Mouse (Mus musculus) liver, embryonic 15.5 days (tissue): Measurements from ENCODE around the gene Hectd4. TPM values are rescaled to one million over a fixed set of nuclear protein-coding genes. Genes with fewer than 3 reads are reported as not detected.
"Not testable (repeated sequence)": the region's sequence is repeated elsewhere in the genome, so short reads cannot be mapped to it uniquely, and the experiment has no call there.

Experiments used
- ATAC-seq: fragments of 200-750 bp; cut with Nextera tagmentation; 2 replicates; pipeline ENCODE4 v1.8.0; 2017; ENCODE audit warnings: moderate number of reproducible peaks, mild to moderate bottlenecking, moderate library complexity; ENCODE audit not compliant: insufficient read depth
- H3K27ac ChIP-seq: fragments of 300-500 bp; sonication (generic); replicated peaks from 2 replicates; pipeline ENCODE4 v1.5.1; 2015; ENCODE audit warnings: mild to moderate bottlenecking, inconsistent platforms
- H3K27me3 ChIP-seq: fragments of 300-500 bp; sonication (generic); 2 replicates; pipeline ENCODE4 v1.6.1; 2015; ENCODE audit warnings: mild to moderate bottlenecking, inconsistent platforms
- H3K36me3 ChIP-seq: fragments of 300-500 bp; sonication (generic); replicated peaks from 2 replicates; pipeline ENCODE4 v1.6.1; 2015; ENCODE audit warnings: moderate library complexity, mild to moderate bottlenecking, inconsistent platforms
- H3K4me1 ChIP-seq: fragments of 300-500 bp; sonication (generic); replicated peaks from 2 replicates; pipeline ENCODE4 v1.6.1; 2015; ENCODE audit warnings: inconsistent platforms
- H3K4me2 ChIP-seq: fragments of 300-500 bp; sonication (generic); 2 replicates; pipeline ENCODE4 v1.6.1; 2015; ENCODE audit warnings: moderate library complexity, mild to moderate bottlenecking, inconsistent platforms
- H3K4me3 ChIP-seq: fragments of 300-500 bp; sonication (generic); replicated peaks from 2 replicates; pipeline ENCODE4 v1.5.1; 2015; ENCODE audit warnings: mild to moderate bottlenecking, inconsistent platforms
- H3K9ac ChIP-seq: fragments of 300-500 bp; sonication (generic); 2 replicates; pipeline ENCODE4 v1.6.1; 2015; ENCODE audit warnings: moderate library complexity, mild to moderate bottlenecking, inconsistent platforms
- H3K9me3 ChIP-seq: fragments of 300-500 bp; sonication (generic); replicated peaks from 2 replicates; pipeline ENCODE4 v1.6.1; 2016; ENCODE audit warnings: inconsistent platforms
- WGBS: fragments of 180-500 bp; shearing (Covaris S2); methylation state at CpG from one replicate; pipeline ENCODE4 v1.1.7; 2015; ENCODE audit warnings: mixed read lengths; ENCODE audit not compliant: insufficient replicate concordance; 5-methylcytosine and 5-hydroxymethylcytosine counted together
- polyA plus RNA-seq: library from polyadenylated mRNA; unstranded; fragments of >200 nt; fragmentation: Nextera tagmentation; extraction: Ambion mirVana; gene quantifications from 2 replicates; pipeline ENCODE4 v1.2.1, GENCODE M21; 2015

Gene Hectd4
- polyA plus RNA-seq, 1 experiment from 2014 or later, result 10.1 TPM

DNA sequence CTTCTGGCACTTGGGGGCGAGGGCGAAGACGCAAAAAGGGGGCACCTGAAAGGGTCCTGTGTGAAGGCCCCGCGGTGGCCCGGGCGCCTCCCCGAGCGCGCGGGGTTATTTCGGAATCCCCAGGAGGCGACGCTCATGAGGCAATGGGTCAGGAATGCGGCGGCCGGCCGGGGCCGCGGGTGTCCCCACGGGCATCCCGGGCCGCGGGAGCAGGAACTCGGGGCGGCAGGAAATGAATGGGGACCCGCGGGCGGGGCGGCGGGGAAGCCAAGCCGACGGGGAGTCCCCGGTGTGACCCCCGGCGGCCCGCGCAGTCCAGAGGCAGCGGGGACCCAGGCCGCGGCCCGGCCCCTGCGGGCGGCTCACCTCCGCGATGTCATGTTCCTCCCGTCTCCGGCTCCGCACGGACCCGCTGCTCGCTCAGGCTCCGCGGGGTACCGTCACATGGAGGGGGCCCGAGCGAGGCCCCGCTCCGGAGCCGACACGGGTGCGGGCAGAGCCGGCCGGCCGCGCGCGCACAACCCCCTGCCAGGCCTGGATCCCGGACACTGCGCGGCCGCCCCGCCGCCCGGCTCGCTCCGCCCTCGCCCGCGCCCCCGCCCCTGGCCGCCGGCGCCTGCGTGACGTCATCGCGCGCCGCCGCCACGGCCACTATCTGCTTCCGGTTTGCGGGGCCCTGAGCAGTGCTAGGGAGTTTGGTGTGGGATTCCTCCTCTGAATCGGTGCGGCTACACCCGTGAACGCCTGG is 29.0 kb upstream of the Hectd4 start, which contains the start of gene Ptpn11:
Gene Ptpn11, minus strand, starts transcription at position 562 of the 748 bp plus-strand sequence.
- H3K9me3 ChIP-seq, result no peaks in the 10 kb centered on the region
- H3K4me1 ChIP-seq, result peaks cover 91% of the 10 kb centered on the region
- no peaks in the 10 kb centered on the region for H3K36me3 ChIP-seq
- ATAC-seq, result peak; percentile 94
- no peaks in the 10 kb centered on the region for H3K27me3 ChIP-seq
- H3K27ac ChIP-seq, result peak within 1 kb of the TSS; percentile 81
- peak within 1 kb of the TSS; percentile 93 for H3K9ac ChIP-seq
- H3K4me3 ChIP-seq, result peak within 1 kb of the TSS; percentile 86
- WGBS, result under 1% methylated on average over 98 of the region's 98 CpGs
- peak within 1 kb of the TSS; percentile 85 for H3K4me2 ChIP-seq

DNA sequence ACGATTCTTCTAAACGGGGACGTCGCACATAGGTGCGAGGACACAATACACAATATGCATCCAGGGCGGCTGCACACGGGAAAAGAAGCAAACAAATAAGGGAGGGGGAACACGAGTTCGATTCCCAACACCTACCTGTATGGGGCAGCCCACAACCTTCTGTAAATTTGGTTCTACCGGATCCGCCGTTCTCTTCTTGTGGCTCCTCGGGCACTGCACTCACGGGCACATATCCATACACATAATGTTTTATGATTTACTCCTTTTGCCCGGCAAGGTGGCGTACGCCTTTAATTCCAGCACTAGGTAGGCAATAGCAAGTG is 28.5 kb upstream of the Hectd4 start:
- Histone ChIP-seq H3K4me1 (peaks cover 91% of the 10 kb centered on the region), H3K9me3 (no peaks in the 10 kb centered on the region), H3K9ac (peak overlapping the region; percentile 93), H3K4me3 (peak overlapping the region; percentile 86), H3K27ac (peak overlapping the region; percentile 81), H3K27me3 (no peaks in the 10 kb centered on the region), H3K36me3 (no peaks in the 10 kb centered on the region), H3K4me2 (peak overlapping the region; percentile 85)
- peak; percentile 17 for ATAC-seq
- 13% methylated on average over 17 of the region's 17 CpGs for WGBS

DNA sequence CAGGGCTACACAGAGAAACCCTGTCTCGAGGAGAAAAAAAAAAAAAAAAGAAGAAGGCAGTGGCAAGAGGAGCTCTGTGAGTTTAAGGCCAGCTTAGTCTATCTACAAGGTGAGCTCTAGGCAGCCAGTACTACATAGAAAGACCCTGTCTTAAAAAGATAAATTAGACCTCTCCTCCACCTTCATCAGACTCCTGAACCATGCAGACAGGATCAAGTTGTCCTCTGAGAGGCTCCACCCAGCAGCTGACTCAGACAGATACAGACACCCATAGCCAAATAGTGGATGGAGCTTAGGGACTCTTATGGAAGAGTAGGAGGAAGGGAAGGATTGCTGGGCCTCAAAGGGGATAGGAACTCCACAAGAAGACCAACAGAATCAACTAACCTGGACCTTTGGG is 25.8 kb upstream of the Hectd4 start:
- WGBS, result 7% methylated on average over 1 of the region's 1 CpGs
- peak overlapping the region; percentile 3; the same call in 1 of the 2 replicates for H3K9ac ChIP-seq
- peak; percentile 50 for ATAC-seq
- H3K27ac ChIP-seq, result peak overlapping the region; percentile 87
- peak overlapping the region; percentile 33 for H3K4me2 ChIP-seq
- H3K27me3 ChIP-seq, result no peaks in the 10 kb centered on the region
- no peaks in the 10 kb centered on the region for H3K36me3 ChIP-seq
- H3K4me3 ChIP-seq, result no peak overlapping the region
- no peaks in the 10 kb centered on the region for H3K9me3 ChIP-seq
- H3K4me1 ChIP-seq, result peaks cover 86% of the 10 kb centered on the region

DNA sequence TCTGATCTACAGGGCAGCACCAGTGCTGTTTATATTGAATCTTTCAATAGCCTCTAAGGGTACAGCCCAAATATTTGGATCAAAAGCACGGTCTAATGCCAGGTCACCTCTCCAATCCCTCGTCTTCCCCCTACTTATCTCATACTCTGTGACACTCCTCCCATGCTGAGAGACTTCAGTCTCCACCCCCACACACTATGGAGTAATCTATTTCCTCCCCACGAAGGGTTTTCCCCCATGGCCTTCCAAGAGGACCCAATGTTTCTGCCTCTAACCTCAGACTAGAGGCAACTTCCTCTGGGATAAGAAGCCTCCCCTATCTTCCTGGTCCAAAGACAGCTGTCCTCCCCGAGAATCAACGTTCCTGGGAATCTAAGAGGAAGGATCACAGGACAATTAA is 23.3 kb upstream of the Hectd4 start:
- no peak overlapping the region; the same call in 1 of the 2 replicates for H3K9ac ChIP-seq
- ATAC-seq, result peak; percentile 65

DNA sequence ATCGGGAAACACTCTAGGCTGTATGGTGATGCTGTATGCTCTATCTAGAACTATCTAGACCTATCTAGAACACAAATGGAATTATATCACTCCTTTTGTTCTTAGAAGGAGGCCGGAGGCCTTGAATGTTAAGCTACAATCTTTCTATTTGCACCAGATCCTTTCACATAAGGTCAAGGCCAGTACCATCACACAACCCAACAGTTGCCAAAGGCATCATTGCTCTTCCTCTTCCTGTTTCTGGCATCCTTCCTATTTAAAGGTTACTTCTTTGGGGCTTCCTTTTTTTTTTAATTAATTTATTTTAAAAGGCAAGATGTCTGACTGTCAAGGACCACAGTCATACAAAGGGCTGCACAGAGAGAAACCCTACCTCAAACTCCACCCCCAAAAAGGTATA is 22.7 kb upstream of the Hectd4 start:
- 69% methylated on average over 2 of the region's 2 CpGs for WGBS
- no peak overlapping the region for H3K9ac ChIP-seq
- no peaks in the 10 kb centered on the region for H3K36me3 ChIP-seq
- H3K4me1 ChIP-seq, result peaks cover 67% of the 10 kb centered on the region
- no peak overlapping the region for H3K4me2 ChIP-seq
- ATAC-seq, result no peak
- no peaks in the 10 kb centered on the region for H3K9me3 ChIP-seq
- H3K27me3 ChIP-seq, result no peaks in the 10 kb centered on the region
- H3K4me3 ChIP-seq, result no peak overlapping the region
- peak overlapping the region; percentile 75 for H3K27ac ChIP-seq

More for the DNA sequence above, 23.3 kb upstream of the Hectd4 start:
- no peaks in the 10 kb centered on the region for H3K36me3 ChIP-seq
- no peaks in the 10 kb centered on the region for H3K9me3 ChIP-seq
- 10% methylated on average over 5 of the region's 5 CpGs for WGBS
- H3K4me1 ChIP-seq, result peaks cover 70% of the 10 kb centered on the region
- peak overlapping the region; percentile 75 for H3K27ac ChIP-seq
- H3K4me2 ChIP-seq, result peak overlapping the region; percentile 25; the same call in 1 of the 2 replicates
- no peaks in the 10 kb centered on the region for H3K27me3 ChIP-seq
- no peak overlapping the region for H3K4me3 ChIP-seq

DNA sequence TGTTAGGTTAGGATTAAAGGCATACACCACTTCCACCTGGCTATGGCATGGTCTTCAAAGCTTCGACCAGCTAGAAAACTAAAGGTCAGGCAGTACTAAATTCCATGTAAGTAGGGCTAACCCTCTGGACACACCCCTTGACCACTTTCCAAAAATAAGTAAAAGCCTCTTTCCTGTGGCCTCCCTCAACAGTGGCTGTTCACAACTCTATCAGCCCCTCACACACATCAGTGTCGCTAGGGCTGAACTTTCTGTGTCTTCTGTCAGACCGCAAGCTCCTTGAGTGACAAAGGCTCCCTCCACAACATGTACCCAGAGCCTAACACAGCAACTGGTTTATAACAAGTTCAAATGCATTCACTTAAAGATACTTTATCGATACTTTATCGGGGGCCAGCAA is 21.6 kb upstream of the Hectd4 start:
- no peak overlapping the region for H3K4me2 ChIP-seq
- H3K9ac ChIP-seq, result no peak overlapping the region
- peaks cover 57% of the 10 kb centered on the region for H3K4me1 ChIP-seq
- no peaks in the 10 kb centered on the region for H3K27me3 ChIP-seq
- ATAC-seq, result no peak
- no peak overlapping the region for H3K4me3 ChIP-seq
- H3K9me3 ChIP-seq, result no peaks in the 10 kb centered on the region
- peak overlapping the region; percentile 58; the same call in 1 of the 2 replicates for H3K27ac ChIP-seq
- no peaks in the 10 kb centered on the region for H3K36me3 ChIP-seq
- WGBS, result 20% methylated on average over 5 of the region's 5 CpGs

DNA sequence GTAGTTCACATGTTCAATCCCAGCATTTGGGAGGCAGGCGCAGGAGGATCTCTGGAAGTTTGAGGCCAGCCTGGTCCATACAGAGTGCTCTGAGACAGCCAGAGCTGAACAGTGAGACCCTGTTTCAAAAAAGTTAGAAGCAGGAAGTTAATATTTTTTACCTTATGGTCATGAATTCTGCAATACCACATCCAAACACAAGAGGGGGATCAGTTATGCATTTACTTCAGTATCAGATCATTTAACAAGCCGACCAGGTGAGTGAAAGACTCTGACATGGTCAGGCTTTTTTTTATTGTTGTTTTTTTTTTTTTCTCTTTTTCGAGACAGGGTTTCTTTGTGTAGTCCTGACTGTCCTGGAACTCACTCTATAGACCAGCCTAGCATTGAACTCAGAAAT is 18.3 kb upstream of the Hectd4 start:
- Histone ChIP-seq H3K36me3 (peaks cover 13% of the 10 kb centered on the region), H3K4me2 (no peak overlapping the region), H3K4me3 (no peak overlapping the region), H3K9ac (no peak overlapping the region), H3K27ac (no peak overlapping the region), H3K9me3 (no peaks in the 10 kb centered on the region), H3K27me3 (no peaks in the 10 kb centered on the region), H3K4me1 (peaks cover 45% of the 10 kb centered on the region)
- no peak for ATAC-seq
- WGBS, result 22% methylated on average over 3 of the region's 3 CpGs

DNA sequence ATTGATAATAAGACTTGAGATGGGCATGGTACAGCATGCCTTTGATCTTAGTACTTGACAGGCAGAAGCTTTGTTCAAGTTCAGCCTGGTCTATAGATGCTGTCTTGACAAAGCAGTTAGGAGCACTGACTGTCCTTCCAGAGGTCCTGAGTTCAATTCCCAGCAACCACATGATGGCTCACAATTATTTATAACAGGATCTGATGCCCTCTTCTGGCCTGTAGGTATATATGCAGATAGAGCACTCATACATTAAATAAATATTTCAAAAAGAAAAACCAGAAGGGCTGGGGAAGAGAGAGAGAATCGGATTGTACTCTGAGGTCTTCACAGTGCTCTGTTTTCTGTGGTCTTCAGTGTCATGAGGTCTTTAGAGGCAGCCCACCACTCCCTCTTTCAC is 17.6 kb upstream of the Hectd4 start:
- no peaks in the 10 kb centered on the region for H3K9me3 ChIP-seq
- peaks cover 20% of the 10 kb centered on the region for H3K36me3 ChIP-seq
- H3K4me3 ChIP-seq, result no peak overlapping the region
- peaks cover 45% of the 10 kb centered on the region for H3K4me1 ChIP-seq
- no peak overlapping the region for H3K9ac ChIP-seq
- no peak for ATAC-seq
- no peak overlapping the region for H3K4me2 ChIP-seq
- WGBS, result 61% methylated on average over 1 of the region's 1 CpGs
- no peak overlapping the region for H3K27ac ChIP-seq
- H3K27me3 ChIP-seq, result no peaks in the 10 kb centered on the region

DNA sequence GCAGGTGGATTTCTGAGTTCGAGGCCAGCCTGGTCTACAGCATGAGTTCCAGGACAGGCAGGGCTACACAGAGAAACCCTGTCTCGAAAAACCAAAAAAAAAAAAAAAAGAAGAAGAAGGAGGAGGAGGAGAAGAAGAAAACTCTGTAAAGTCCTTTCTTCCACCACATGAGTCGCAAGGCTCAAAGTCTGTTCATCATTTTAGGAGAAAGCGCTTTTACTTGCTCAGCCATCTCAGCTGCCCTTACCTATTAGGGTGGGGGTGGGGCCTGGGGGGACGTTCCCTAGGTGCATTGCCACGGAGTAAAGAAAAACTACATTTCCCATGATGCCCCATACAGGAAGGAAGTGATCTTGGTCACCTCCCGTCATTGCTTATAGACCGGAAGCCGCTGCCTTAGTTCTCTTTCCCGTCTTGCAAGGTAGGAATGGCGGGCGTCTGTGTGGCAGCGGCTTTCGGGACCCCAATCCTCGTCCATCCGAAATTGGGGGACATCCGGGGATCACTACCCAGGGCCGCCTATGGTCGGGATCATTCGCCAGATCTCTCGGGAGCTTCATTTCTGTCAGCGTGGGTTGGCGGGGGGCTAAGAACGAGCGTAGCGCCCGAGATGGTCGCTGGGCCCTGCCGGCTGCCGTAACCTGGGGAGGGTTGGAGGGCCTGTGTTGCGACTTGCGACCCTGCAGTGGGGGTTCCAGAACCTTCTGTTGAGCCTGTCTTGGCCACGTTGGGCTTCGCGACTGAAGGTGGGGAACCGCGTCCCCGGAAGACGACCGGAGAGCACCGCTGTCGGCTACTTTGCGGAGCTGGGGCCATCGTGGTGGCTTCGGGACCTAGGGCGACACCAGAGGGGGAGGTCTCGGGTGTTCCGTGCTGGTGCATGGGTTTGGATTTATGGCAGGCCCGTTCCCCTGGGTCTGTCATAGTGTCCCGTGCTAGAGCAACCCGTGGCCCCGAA is 15.6 kb upstream of the Hectd4 start, which contains the start of gene Rpl6:
Gene Rpl6, plus strand, starts transcription at position 350 of the 958 bp plus-strand sequence.
- Histone ChIP-seq H3K4me1 (peaks cover 40% of the 10 kb centered on the region), H3K9me3 (no peaks in the 10 kb centered on the region), H3K9ac (peak within 1 kb of the TSS; percentile 91), H3K27ac (peak within 1 kb of the TSS; percentile 78), H3K4me3 (peak within 1 kb of the TSS; percentile 81), H3K27me3 (no peaks in the 10 kb centered on the region), H3K36me3 (peaks cover 39% of the 10 kb centered on the region), H3K4me2 (peak within 1 kb of the TSS; percentile 77)
- ATAC-seq, result peak; percentile 85
- under 1% methylated on average over 52 of the region's 52 CpGs for WGBS

DNA sequence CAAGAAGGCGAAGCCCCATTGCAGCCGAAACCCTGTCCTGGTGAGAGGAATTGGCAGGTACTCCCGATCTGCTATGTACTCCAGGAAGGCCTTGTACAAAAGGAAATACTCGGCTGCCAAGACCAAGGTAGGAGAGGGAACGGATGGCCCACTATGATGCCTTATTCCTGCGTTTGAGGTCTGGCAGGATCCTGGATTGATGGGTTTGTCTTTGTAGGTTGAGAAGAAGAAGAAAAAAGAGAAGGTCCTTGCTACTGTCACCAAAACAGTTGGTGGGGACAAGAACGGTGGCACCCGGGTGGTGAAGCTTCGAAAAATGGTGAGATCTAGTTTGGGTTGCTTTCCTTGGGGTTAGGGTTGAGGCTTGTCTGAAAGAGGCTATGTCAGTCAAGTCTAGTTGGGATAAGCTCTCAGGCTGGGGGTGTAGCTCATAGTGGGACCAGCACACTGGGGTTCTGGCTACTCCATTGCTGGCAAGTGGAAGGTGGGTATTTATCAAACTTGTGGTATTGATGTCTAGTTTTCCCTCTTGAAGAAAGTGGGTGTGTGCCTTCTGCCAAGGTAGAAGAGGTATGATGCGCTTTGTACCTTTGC is 14.4 kb upstream of the Hectd4 start:
- Histone ChIP-seq H3K9ac (peak overlapping the region; percentile 91), H3K4me1 (peaks cover 43% of the 10 kb centered on the region), H3K4me3 (peak overlapping the region; percentile 81), H3K4me2 (peak overlapping the region; percentile 77), H3K36me3 (peaks cover 52% of the 10 kb centered on the region), H3K27ac (peak overlapping the region; percentile 78)
- H3K27me3 ChIP-seq, ATAC-seq, H3K9me3 ChIP-seq: not testable (repeated sequence)
- 37% methylated on average over 9 of the region's 10 CpGs for WGBS
